Mouse (Mus musculus) stomach, embryonic 15.5 days (tissue): ENCODE measurements around the gene Stab2. TPM values are rescaled to one million over a fixed set of nuclear protein-coding genes. Genes with fewer than 3 reads are reported as not detected.

Experiments used
- ATAC-seq: fragments of 200-750 bp; cut with Nextera tagmentation; 2 replicates; pipeline ENCODE4 v1.8.0; 2017; ENCODE audit warnings: low read depth, moderate number of reproducible peaks, moderate TSS enrichment; ENCODE audit not compliant: insufficient read depth, low FRiP score
- H3K27ac ChIP-seq: fragments of 300-500 bp; sonication (generic); 2 replicates; pipeline ENCODE4 v1.5.1; 2015; ENCODE audit warnings: mild to moderate bottlenecking, inconsistent platforms
- H3K27me3 ChIP-seq: fragments of 300-500 bp; sonication (generic); replicated peaks from 2 replicates; pipeline ENCODE4 v1.6.1; 2015; ENCODE audit warnings: inconsistent platforms
- H3K36me3 ChIP-seq: fragments of 300-500 bp; sonication (generic); 2 replicates; pipeline ENCODE4 v1.6.1; 2015; ENCODE audit warnings: inconsistent platforms
- H3K4me1 ChIP-seq: fragments of 300-500 bp; sonication (generic); 2 replicates; pipeline ENCODE4 v1.6.1; 2015; ENCODE audit warnings: inconsistent platforms
- H3K4me2 ChIP-seq: fragments of 300-500 bp; sonication (generic); 2 replicates; pipeline ENCODE4 v1.6.1; 2015; ENCODE audit warnings: mild to moderate bottlenecking, inconsistent platforms
- H3K4me3 ChIP-seq: fragments of 300-500 bp; sonication (generic); replicated peaks from 2 replicates; pipeline ENCODE4 v1.5.1; 2015; ENCODE audit warnings: inconsistent platforms
- H3K9ac ChIP-seq: fragments of 300-500 bp; sonication (generic); 2 replicates; pipeline ENCODE4 v1.6.1; 2015; ENCODE audit warnings: inconsistent platforms
- H3K9me3 ChIP-seq: fragments of 300-500 bp; sonication (generic); 2 replicates; pipeline ENCODE4 v1.6.1; 2016; ENCODE audit warnings: inconsistent platforms
- WGBS: fragments of 180-500 bp; shearing (Covaris S2); methylation state at CpG from one replicate; pipeline ENCODE4 v1.1.7; 2015; 5-methylcytosine and 5-hydroxymethylcytosine counted together
- polyA plus RNA-seq: library from polyadenylated mRNA; unstranded; fragments of >200 nt; fragmentation: Nextera tagmentation; extraction: Ambion mirVana; gene quantifications from 2 replicates; pipeline ENCODE4 v1.2.1, GENCODE M21; 2015

Gene Stab2
- polyA plus RNA-seq, 1 experiment from 2014 or later = 5.0 TPM

GRCm38 (mm10) chr10:86814292-86815131 lies 193.3 kb downstream of the Stab2 start:
- peaks cover 8% of the 10 kb centered on the region; the same call in 1 of the 2 replicates for H3K4me1 ChIP-seq
- no peaks in the 10 kb centered on the region for H3K36me3 ChIP-seq
- 62% methylated on average over 19 of the region's 19 CpGs for WGBS
- H3K27ac ChIP-seq = peak overlapping the region; percentile 80
- no peak overlapping the region for H3K4me3 ChIP-seq
- no peak overlapping the region for H3K9ac ChIP-seq
- no peaks in the 10 kb centered on the region for H3K27me3 ChIP-seq
- 0 out of 2 replicates have a peak overlapping the region, but pooled peaks have one; percentile 5 for H3K4me2 ChIP-seq
- peak; percentile 72 for ATAC-seq
- no peaks in the 10 kb centered on the region for H3K9me3 ChIP-seq

DNA sequence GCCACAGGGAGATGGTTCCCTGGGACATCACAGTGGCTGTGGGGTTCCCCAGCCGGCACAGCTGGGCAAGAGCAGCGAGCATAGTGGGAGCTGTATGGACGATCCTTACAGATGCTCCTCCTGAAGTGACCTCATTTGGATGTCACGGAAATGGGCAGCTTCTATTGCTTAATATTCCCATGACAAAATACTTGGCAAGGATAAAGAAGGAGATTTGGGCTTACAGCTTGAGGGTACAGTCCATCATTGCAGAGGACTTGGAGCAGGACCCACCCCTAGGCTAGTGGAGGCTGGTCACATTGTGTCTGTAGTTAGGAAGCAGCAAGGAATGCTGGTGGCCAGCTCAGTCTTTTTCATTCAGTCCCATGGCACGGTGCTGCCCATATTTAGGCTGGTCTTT lies 197.2 kb downstream of the Stab2 start:
- H3K27me3 ChIP-seq = no peaks in the 10 kb centered on the region
- 84% methylated on average over 5 of the region's 5 CpGs for WGBS
- H3K4me1 ChIP-seq = no peaks in the 10 kb centered on the region
- H3K4me2 ChIP-seq = no peak overlapping the region
- H3K4me3 ChIP-seq = no peak overlapping the region
- H3K36me3 ChIP-seq = no peaks in the 10 kb centered on the region
- no peak overlapping the region for H3K9ac ChIP-seq
- no peaks in the 10 kb centered on the region for H3K9me3 ChIP-seq
- no peak overlapping the region for H3K27ac ChIP-seq
- ATAC-seq = no peak

- no peaks in the 10 kb centered on the region for H3K4me1 ChIP-seq
Measured at GRCm38 (mm10) chr10:86810000-86810399, 197.8 kb downstream of the Stab2 start.

GRCm38 (mm10) chr10:86808013-86808758 lies 199.6 kb downstream of the Stab2 start:
- H3K36me3 ChIP-seq = no peaks in the 10 kb centered on the region
- H3K4me2 ChIP-seq = no peak overlapping the region
- no peak overlapping the region for H3K9ac ChIP-seq
- H3K27me3 ChIP-seq = no peaks in the 10 kb centered on the region
- no peak for ATAC-seq
- WGBS = 78% methylated on average over 15 of the region's 15 CpGs
- no peaks in the 10 kb centered on the region for H3K9me3 ChIP-seq
- H3K27ac ChIP-seq = no peak overlapping the region
- no peak overlapping the region for H3K4me3 ChIP-seq
- no peaks in the 10 kb centered on the region for H3K4me1 ChIP-seq

More at GRCm38 (mm10) chr10:86810000-86810399, 197.8 kb downstream of the Stab2 start:
- Histone ChIP-seq H3K27ac (no peak overlapping the region), H3K4me2 (no peak overlapping the region), H3K4me3 (no peak overlapping the region), H3K27me3 (no peaks in the 10 kb centered on the region), H3K9ac (no peak overlapping the region), H3K36me3 (no peaks in the 10 kb centered on the region), H3K9me3 (no peaks in the 10 kb centered on the region)
- no peak for ATAC-seq
- WGBS = 85% methylated on average over 9 of the region's 9 CpGs

GRCm38 (mm10) chr10:86807362-86807761 lies 200.5 kb downstream of the Stab2 start:
- Histone ChIP-seq H3K27me3 (no peaks in the 10 kb centered on the region), H3K4me2 (no peak overlapping the region), H3K36me3 (no peaks in the 10 kb centered on the region), H3K4me3 (no peak overlapping the region), H3K27ac (no peak overlapping the region), H3K9ac (no peak overlapping the region), H3K9me3 (no peaks in the 10 kb centered on the region), H3K4me1 (no peaks in the 10 kb centered on the region)
- WGBS = 100% methylated on average over 1 of the region's 1 CpGs
- ATAC-seq = no peak

DNA sequence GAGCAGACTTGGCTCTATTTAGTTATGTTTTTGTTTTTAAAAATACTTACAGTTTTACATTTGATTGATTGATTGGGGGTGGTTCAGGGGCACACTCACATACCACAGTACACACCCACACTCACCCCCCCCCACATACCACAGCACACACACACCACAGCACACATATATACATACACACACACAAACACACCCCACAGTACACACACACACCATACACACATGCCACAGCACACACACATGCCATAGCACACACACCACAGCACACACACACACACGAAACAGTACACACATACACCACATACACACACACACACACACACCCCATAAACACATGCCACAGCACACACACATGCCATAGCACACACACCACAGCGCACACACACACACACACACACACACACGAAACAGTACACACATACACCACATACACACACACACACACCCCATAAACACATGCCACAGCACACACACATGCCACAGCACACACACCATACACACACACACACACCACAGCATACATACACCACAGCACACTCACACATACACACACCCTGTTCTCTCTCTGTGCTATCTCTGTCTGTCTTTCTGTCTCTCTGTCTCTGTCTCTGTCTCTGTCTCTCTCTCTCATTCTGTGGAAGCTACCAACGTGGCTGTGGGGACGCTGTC lies 211.6 kb downstream of the Stab2 start:
- no peak overlapping the region for H3K4me3 ChIP-seq
- no peak overlapping the region for H3K9ac ChIP-seq
- no peaks in the 10 kb centered on the region for H3K27me3 ChIP-seq
- no peak overlapping the region for H3K27ac ChIP-seq
- H3K4me1 ChIP-seq = peaks cover 12% of the 10 kb centered on the region
- H3K36me3 ChIP-seq = no peaks in the 10 kb centered on the region
- no peaks in the 10 kb centered on the region for H3K9me3 ChIP-seq
- 89% methylated on average over 5 of the region's 5 CpGs for WGBS
- no peak overlapping the region for H3K4me2 ChIP-seq
- no peak for ATAC-seq

DNA sequence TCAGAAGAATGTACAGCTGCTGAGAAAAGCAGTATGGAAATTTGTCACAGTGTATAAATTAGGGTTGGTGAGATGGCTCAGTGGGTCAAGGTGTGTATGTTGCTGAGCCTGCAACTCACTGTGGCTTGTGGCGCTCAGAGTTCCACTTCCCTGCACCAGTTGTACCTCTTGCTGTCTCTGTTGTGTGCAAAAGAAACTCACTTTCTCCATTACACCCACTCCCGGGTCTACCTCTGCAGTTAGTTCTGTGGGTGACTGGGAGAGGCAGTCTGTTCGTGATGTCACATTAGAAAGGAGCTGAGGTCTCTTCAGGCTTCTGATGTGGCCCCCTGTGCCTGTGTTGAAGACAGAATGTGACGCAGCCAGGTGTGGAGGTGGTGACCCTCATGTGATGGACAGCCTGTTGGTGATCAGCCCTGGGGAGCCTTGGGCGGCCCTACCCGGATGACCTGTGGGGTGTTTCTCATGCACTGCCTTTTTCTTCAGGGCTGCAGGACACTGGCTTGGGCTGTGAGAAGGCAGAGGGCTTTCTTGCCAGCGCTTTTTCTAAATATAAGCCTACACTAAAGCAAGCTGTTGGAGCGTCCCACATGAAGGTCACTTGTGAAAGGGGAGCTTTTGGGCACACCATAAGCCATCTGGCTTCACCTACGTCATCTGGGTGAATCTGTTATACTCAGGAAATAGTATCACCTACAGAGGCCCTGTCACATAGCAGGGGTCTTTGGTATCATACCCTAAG lies 212.9 kb downstream of the Stab2 start:
- Histone ChIP-seq H3K4me3 (no peak overlapping the region), H3K4me2 (no peak overlapping the region), H3K36me3 (no peaks in the 10 kb centered on the region), H3K27ac (no peak overlapping the region), H3K4me1 (peaks cover 12% of the 10 kb centered on the region), H3K27me3 (no peaks in the 10 kb centered on the region), H3K9ac (no peak overlapping the region), H3K9me3 (no peaks in the 10 kb centered on the region)
- WGBS = 84% methylated on average over 9 of the region's 9 CpGs
- no peak for ATAC-seq

DNA sequence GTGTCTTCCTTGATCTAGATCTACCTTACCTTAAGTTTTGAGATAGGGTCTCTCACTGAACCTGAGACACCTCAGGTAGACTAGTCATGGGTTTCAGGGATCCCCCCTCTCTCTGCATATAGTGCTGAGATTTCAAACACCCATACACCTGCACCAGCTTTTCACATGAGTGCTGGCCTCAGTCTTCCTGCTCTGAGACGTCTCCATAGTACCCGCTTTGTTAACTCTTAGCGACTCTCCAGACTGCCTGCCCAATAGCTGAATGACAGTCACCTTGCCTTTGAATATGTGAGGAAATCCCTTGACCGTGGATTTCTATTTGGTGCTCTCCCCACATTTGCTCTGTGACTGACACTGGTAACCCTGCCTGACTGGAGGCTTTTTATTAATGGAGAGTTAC lies 213.6 kb downstream of the Stab2 start:
- ATAC-seq = no peak
- no peak overlapping the region for H3K4me3 ChIP-seq
- H3K4me2 ChIP-seq = no peak overlapping the region
- H3K27ac ChIP-seq = no peak overlapping the region
- peaks cover 12% of the 10 kb centered on the region for H3K4me1 ChIP-seq
- no peaks in the 10 kb centered on the region for H3K27me3 ChIP-seq
- no peaks in the 10 kb centered on the region for H3K36me3 ChIP-seq
- H3K9me3 ChIP-seq = no peaks in the 10 kb centered on the region
- 93% methylated on average over 4 of the region's 4 CpGs for WGBS
- H3K9ac ChIP-seq = no peak overlapping the region

DNA sequence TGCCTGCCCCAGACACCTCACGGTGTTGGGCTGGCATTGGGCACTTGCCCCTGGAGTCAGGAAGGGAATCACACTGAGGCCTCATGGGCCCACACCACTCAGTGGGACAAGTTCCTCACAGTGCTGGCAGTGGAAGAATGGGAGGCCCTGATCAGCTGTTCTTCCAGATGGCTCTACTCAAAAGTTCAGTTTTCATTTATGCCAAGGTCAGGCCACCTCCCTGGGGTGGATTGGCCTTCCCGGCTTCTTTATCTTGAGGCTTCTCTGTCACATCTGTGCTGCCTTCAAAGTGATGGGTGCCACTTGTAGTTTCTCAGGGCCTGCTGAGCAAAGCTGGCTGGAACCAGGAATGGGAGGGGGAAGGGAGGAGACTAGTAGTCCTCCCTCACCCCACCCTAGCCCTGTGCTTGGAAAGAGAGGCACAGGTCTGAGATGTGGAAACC lies 214.3 kb downstream of the Stab2 start:
- Histone ChIP-seq H3K4me3 (no peak overlapping the region), H3K27me3 (no peaks in the 10 kb centered on the region), H3K9me3 (no peaks in the 10 kb centered on the region), H3K4me1 (peaks cover 12% of the 10 kb centered on the region), H3K4me2 (no peak overlapping the region), H3K27ac (no peak overlapping the region), H3K9ac (no peak overlapping the region), H3K36me3 (no peaks in the 10 kb centered on the region)
- ATAC-seq = peak; percentile 19; the same call in 1 of the 2 replicates
- WGBS = 58% methylated on average over 2 of the region's 2 CpGs

DNA sequence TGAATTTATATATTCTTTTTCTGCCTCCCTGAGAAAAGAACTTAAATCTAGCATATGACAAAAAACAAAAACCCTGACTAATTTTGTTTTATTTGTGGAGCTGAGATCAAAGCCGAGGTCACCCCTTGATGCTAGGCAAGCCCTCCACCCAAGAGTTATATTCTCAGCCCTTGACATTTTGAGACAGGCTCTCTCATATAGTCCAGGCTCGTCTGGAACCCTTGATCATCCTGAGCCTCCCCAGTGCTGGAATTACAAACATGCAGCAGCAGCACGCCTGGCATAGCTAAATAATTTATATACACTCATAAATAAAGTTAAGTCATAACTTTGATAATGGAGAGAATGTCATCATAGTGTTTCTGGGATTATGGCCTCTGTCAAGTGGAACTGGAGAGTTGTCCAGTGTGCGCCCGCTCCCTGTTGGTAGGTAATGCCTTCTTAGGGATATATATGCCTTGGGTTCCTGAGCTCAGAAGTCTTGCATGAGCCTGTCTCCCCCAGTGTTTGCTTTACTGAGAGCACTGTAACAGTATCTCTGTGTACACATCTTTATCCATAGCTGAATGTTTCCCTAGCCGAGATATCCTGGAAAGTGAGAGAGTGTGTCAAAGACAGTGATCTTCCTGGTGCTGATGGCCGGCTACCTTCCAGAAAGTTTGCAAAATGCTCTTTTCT lies 216.2 kb downstream of the Stab2 start:
- Histone ChIP-seq H3K36me3 (no peaks in the 10 kb centered on the region), H3K4me1 (peaks cover 12% of the 10 kb centered on the region), H3K27ac (no peak overlapping the region), H3K4me3 (no peak overlapping the region), H3K4me2 (no peak overlapping the region), H3K9me3 (no peaks in the 10 kb centered on the region), H3K9ac (no peak overlapping the region), H3K27me3 (no peaks in the 10 kb centered on the region)
- ATAC-seq = 0 out of 2 replicates have a peak, but pooled peaks have one; percentile 33
- 50% methylated on average over 7 of the region's 7 CpGs for WGBS
